Mouse (Mus musculus): ENCODE measurements at regions not wholly inside any gene's neighbourhood (a gene's known extent, or its start where the extent isn't known, plus 50 kb on each side); places are given as distances from the start of the nearest gene placed in this dataset.

- DNase-seq (ENCODE audit: low spot score): no peak
- intact Hi-C loops (cut with DNase I): no loop called here
Measured at GRCm38 (mm10) chr6:100970810-100971447, 137.5 kb downstream of the Ppp4r2 start.

GRCm38 (mm10) chr6:100971462-100971955, 138.1 kb downstream of the Ppp4r2 start:
- no peak for DNase-seq (ENCODE audit: low spot score)
- intact Hi-C loops (cut with DNase I): no loop called here

- no peak for DNase-seq (ENCODE audit: low spot score)
- intact Hi-C loops (cut with DNase I): no loop called here
Measured at GRCm38 (mm10) chr6:100973366-100974090, 140.1 kb downstream of the Ppp4r2 start.

- intact Hi-C loops (cut with DNase I): no loop called here
- no peak for DNase-seq (ENCODE audit: low spot score)
Measured at GRCm38 (mm10) chr6:100974716-100975115, 141.3 kb downstream of the Ppp4r2 start.

- intact Hi-C loops (cut with DNase I): no loop called here
- DNase-seq (ENCODE audit: low spot score): no peak
Measured at GRCm38 (mm10) chr6:100975835-100976234, 142.4 kb downstream of the Ppp4r2 start.

GRCm38 (mm10) chr6:100977201-100977691, 143.8 kb downstream of the Ppp4r2 start:
- DNase-seq (ENCODE audit: low spot score): no peak
- intact Hi-C loops (cut with DNase I): no loop called here

GRCm38 (mm10) chr6:100978113-100978512, 144.7 kb downstream of the Ppp4r2 start:
- no peak for DNase-seq (ENCODE audit: low spot score)
- intact Hi-C loops (cut with DNase I): no loop called here

- intact Hi-C loops (cut with DNase I): no loop called here
- no peak for DNase-seq (ENCODE audit: low spot score)
Measured at GRCm38 (mm10) chr6:100978727-100979460, 145.5 kb downstream of the Ppp4r2 start.

- intact Hi-C loops (cut with DNase I): no loop called here
- no peak for DNase-seq (ENCODE audit: low spot score)
Measured at GRCm38 (mm10) chr6:100980156-100980555, 146.7 kb downstream of the Ppp4r2 start.

GRCm38 (mm10) chr6:100984861-100985260, 151.4 kb downstream of the Ppp4r2 start:
- DNase-seq (ENCODE audit: low spot score): no peak
- intact Hi-C loops (cut with DNase I): no loop called here

- intact Hi-C loops (cut with DNase I): no loop called here
- no peak for DNase-seq (ENCODE audit: low spot score)
Measured at GRCm38 (mm10) chr6:100985334-100985937, 152.0 kb downstream of the Ppp4r2 start.

- intact Hi-C loops (cut with DNase I): no loop called here
- no peak for DNase-seq (ENCODE audit: low spot score)
Measured at GRCm38 (mm10) chr6:100988521-100988920, 155.1 kb downstream of the Ppp4r2 start.

- intact Hi-C loops (cut with DNase I): no loop called here
- DNase-seq (ENCODE audit: low spot score): no peak
Measured at GRCm38 (mm10) chr6:100993421-100993820, 160.0 kb downstream of the Ppp4r2 start.

- DNase-seq (ENCODE audit: low spot score): no peak
- intact Hi-C loops (cut with DNase I): no loop called here
Measured at GRCm38 (mm10) chr6:100995874-100996560, 162.6 kb downstream of the Ppp4r2 start.

GRCm38 (mm10) chr6:100998285-100998684, 164.9 kb downstream of the Ppp4r2 start:
- intact Hi-C loops (cut with DNase I): no loop called here
- no peak for DNase-seq (ENCODE audit: low spot score)

- intact Hi-C loops (cut with DNase I): no loop called here
- no peak for DNase-seq (ENCODE audit: low spot score)
Measured at GRCm38 (mm10) chr6:101003901-101004300, 170.5 kb downstream of the Ppp4r2 start.

- DNase-seq (ENCODE audit: low spot score): no peak
- intact Hi-C loops (cut with DNase I): no loop called here
Measured at GRCm38 (mm10) chr6:101021650-101022049, 188.2 kb downstream of the Ppp4r2 start.

GRCm38 (mm10) chr6:101025816-101026215, 192.4 kb downstream of the Ppp4r2 start:
- intact Hi-C loops (cut with DNase I): no loop called here
- no peak for DNase-seq (ENCODE audit: low spot score)

GRCm38 (mm10) chr6:101027462-101027861, 194.0 kb downstream of the Ppp4r2 start:
- no peak for DNase-seq (ENCODE audit: low spot score)
- intact Hi-C loops (cut with DNase I): no loop called here

- no peak for DNase-seq (ENCODE audit: low spot score)
- intact Hi-C loops (cut with DNase I): no loop called here
Measured at GRCm38 (mm10) chr6:101029436-101029835, 196.0 kb downstream of the Ppp4r2 start.
